Mouse (Mus musculus): ENCODE measurements around the gene Gnai2. TPM values are rescaled to one million over a fixed set of nuclear protein-coding genes. Genes with fewer than 3 reads are reported as not detected.
"Not testable (repeated sequence)": the region's sequence is repeated elsewhere in the genome, so short reads cannot be mapped to it uniquely, and the experiment has no call there.

Gnai2 gene
- polyA plus RNA-seq, 1 experiment: 499 TPM

- Histone ChIP-seq H3K36me3 (ENCODE audit: control insufficient read depth, insufficient read depth) (no peaks in the 10 kb centered on the region), H3ac (ENCODE audit: control insufficient read depth, insufficient read length) (no peak overlapping the region), H3K4me3 (no peak overlapping the region), H3K4me2 (ENCODE audit: low read depth) (peak overlapping the region; percentile 87), H3K79me2 (ENCODE audit: control insufficient read depth, insufficient read depth) (peaks cover 5% of the 10 kb centered on the region), H3K27me3 (ENCODE audit: control insufficient read depth, insufficient read depth, insufficient read length) (no peaks in the 10 kb centered on the region)
- TF ChIP-seq CEBPB (IDR thresholded peaks at IDR 0.05; ENCODE audit: insufficient read depth, poor library complexity, severe bottlenecking): no peak
- no peak for TF ChIP-seq TCF3 (IDR thresholded peaks at IDR 0.05; ENCODE audit: insufficient read length, low read depth)
- no peak for TF ChIP-seq MYOG (IDR thresholded peaks at IDR 0.05; ENCODE audit: control insufficient read depth in 1 of 3, insufficient read depth in 1 of 3, insufficient read length in 2 of 3, low read depth in 2 of 3)
- no peak for TF ChIP-seq USF1 (IDR thresholded peaks at IDR 0.05; ENCODE audit: low read depth)
- TF ChIP-seq POLR2A (IDR thresholded peaks at IDR 0.05; ENCODE audit: insufficient read length, low read depth): no peak
- TF ChIP-seq MAX (IDR thresholded peaks at IDR 0.05; ENCODE audit: low read depth): no peak
- no peak for TF ChIP-seq REST (IDR thresholded peaks at IDR 0.05; ENCODE audit: insufficient read depth, insufficient read length)
- no peak for TF ChIP-seq SRF (IDR thresholded peaks at IDR 0.05; ENCODE audit: control insufficient read depth, insufficient read length, low read depth)
- TF ChIP-seq E2F4 (IDR thresholded peaks at IDR 0.05; ENCODE audit: insufficient read depth): no peak
- TF ChIP-seq POLR2AphosphoS2 (IDR thresholded peaks at IDR 0.05; ENCODE audit: insufficient read length, low read depth): no peak
- no peak for TF ChIP-seq MYOD1 (IDR thresholded peaks at IDR 0.05; ENCODE audit: control insufficient read depth in 1 of 3, insufficient read length in 2 of 3, low read depth in 2 of 3)
- TF ChIP-seq TCF12 (IDR thresholded peaks at IDR 0.05; ENCODE audit: insufficient read depth, poor library complexity, severe bottlenecking): no peak
Observed at GRCm38 (mm10) chr9:107577871-107578270, 57.3 kb downstream of the Gnai2 start.

DNA sequence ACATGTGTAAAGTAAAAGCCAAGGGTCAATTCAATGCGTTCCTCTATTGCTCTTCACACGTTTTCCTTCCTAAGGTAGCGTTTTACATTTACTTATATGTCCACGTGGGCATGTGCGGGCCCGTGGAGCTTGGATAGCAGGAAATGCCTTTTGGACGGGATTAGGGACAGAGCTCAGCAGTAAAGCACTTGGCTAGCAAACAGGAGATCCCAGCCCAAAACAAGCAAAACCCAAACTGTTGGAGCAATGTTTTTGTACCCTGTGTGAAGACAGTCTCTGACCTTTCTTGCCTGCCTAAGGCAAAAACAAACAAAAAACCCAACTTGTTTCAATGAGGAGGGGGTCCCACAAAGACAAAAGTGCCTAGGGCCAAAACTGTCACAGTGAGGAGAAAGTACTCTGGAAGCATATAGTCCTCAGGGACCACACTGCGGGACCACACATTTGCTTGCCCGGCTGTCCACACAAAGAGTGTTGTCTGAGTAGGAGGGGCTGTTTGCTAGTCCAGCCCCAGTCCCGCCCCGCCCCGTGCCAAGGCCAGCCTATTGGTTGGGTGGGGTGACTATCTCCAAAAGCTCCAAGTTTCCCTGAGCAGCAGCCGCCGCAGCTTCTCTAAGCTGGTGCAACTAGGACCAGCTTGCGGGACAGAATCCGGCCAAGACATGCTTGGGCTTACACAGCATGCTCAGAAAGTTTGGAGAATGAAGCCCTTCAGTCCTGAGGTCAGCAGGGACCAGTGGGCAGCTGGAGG lies 58.6 kb downstream of the Gnai2 start, which contains the start of gene Hyal1:
TSS of gene Hyal1 (plus strand) at position 571 of the 751 bp plus-strand sequence.
- TF ChIP-seq REST (IDR thresholded peaks at IDR 0.05; ENCODE audit: insufficient read depth, insufficient read length) (no peak), USF1 (IDR thresholded peaks at IDR 0.05; ENCODE audit: low read depth) (no peak), POLR2A (IDR thresholded peaks at IDR 0.05; ENCODE audit: insufficient read length, low read depth) (peak; percentile 57), E2F4 (IDR thresholded peaks at IDR 0.05; ENCODE audit: insufficient read depth) (no peak), TCF12 (IDR thresholded peaks at IDR 0.05; ENCODE audit: insufficient read depth, poor library complexity, severe bottlenecking) (no peak), MYOG (IDR thresholded peaks at IDR 0.05; ENCODE audit: control insufficient read depth in 1 of 3, insufficient read depth in 1 of 3, insufficient read length in 2 of 3, low read depth in 2 of 3) (no peak), POLR2AphosphoS2 (IDR thresholded peaks at IDR 0.05; ENCODE audit: insufficient read length, low read depth) (peak; percentile 45)
- Histone ChIP-seq H3K4me2 (ENCODE audit: low read depth) (peak within 1 kb of the TSS; percentile 87), H3K4me3 (peak within 1 kb of the TSS; percentile 22), H3K36me3 (ENCODE audit: control insufficient read depth, insufficient read depth) (no peaks in the 10 kb centered on the region), H3K27me3 (ENCODE audit: control insufficient read depth, insufficient read depth, insufficient read length) (no peaks in the 10 kb centered on the region), H3K79me2 (ENCODE audit: control insufficient read depth, insufficient read depth) (peaks cover 5% of the 10 kb centered on the region), H3ac (ENCODE audit: control insufficient read depth, insufficient read length) (no peak within 1 kb of the TSS)

GRCm38 (mm10) chr9:107575579-107576356 lies 59.4 kb downstream of the Gnai2 start:
- TF ChIP-seq REST (IDR thresholded peaks at IDR 0.05; ENCODE audit: insufficient read depth, insufficient read length) (no peak), MYOG (IDR thresholded peaks at IDR 0.05; ENCODE audit: control insufficient read depth in 1 of 3, insufficient read depth in 1 of 3, insufficient read length in 2 of 3, low read depth in 2 of 3) (peak in 1 of 3 experiments; percentile 29)
- H3K4me2 ChIP-seq (ENCODE audit: low read depth): no peak overlapping the region

DNA sequence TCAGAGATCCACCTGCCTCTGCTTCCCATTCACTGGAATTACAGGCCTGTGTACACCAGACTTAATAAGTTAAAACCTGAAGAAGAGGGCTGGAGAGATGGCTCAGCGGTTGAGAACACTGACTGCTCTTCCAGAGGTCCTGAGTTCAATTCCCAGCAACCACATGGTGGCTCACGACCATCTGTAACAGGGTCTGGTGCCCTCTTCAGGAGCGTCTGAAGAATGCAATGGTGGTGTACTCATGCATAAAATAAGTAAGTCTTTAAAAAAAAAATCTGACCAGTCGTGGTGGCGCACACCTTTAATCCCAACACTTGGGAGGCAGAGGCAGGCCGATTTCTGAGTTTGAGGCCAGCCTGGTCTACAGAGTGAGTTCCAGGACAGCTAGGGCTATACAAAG lies 61.4 kb downstream of the Gnai2 start:
- not testable (repeated sequence) for H3K27me3 ChIP-seq (ENCODE audit: control insufficient read depth, insufficient read depth, insufficient read length); H3K36me3 ChIP-seq (ENCODE audit: control insufficient read depth, insufficient read depth); H3ac ChIP-seq (ENCODE audit: control insufficient read depth, insufficient read length); H3K4me2 ChIP-seq (ENCODE audit: low read depth); H3K4me3 ChIP-seq
- H3K79me2 ChIP-seq (ENCODE audit: control insufficient read depth, insufficient read depth): peaks cover 11% of the 10 kb centered on the region

More at GRCm38 (mm10) chr9:107575579-107576356, 59.4 kb downstream of the Gnai2 start:
- H3K79me2 ChIP-seq (ENCODE audit: control insufficient read depth, insufficient read depth): no peaks in the 10 kb centered on the region
- no peaks in the 10 kb centered on the region for H3K27me3 ChIP-seq (ENCODE audit: control insufficient read depth, insufficient read depth, insufficient read length)
- H3ac ChIP-seq (ENCODE audit: control insufficient read depth, insufficient read length): no peak overlapping the region
- no peak overlapping the region for H3K4me3 ChIP-seq
- H3K36me3 ChIP-seq (ENCODE audit: control insufficient read depth, insufficient read depth): no peaks in the 10 kb centered on the region

- no peak overlapping the region for H3ac ChIP-seq (ENCODE audit: control insufficient read depth, insufficient read length)
- peaks cover 11% of the 10 kb centered on the region for H3K79me2 ChIP-seq (ENCODE audit: control insufficient read depth, insufficient read depth)
- H3K36me3 ChIP-seq (ENCODE audit: control insufficient read depth, insufficient read depth): no peaks in the 10 kb centered on the region
- H3K27me3 ChIP-seq (ENCODE audit: control insufficient read depth, insufficient read depth, insufficient read length): no peaks in the 10 kb centered on the region
- no peak overlapping the region for H3K4me3 ChIP-seq
- no peak overlapping the region for H3K4me2 ChIP-seq (ENCODE audit: low read depth)
- TF ChIP-seq SRF (IDR thresholded peaks at IDR 0.05; ENCODE audit: control insufficient read depth, insufficient read length, low read depth) (no peak), USF1 (IDR thresholded peaks at IDR 0.05; ENCODE audit: low read depth) (no peak), REST (IDR thresholded peaks at IDR 0.05; ENCODE audit: insufficient read depth, insufficient read length) (no peak), E2F4 (IDR thresholded peaks at IDR 0.05; ENCODE audit: insufficient read depth) (no peak), POLR2AphosphoS2 (IDR thresholded peaks at IDR 0.05; ENCODE audit: insufficient read length, low read depth) (no peak), POLR2A (IDR thresholded peaks at IDR 0.05; ENCODE audit: insufficient read length, low read depth) (no peak), MYOG (IDR thresholded peaks at IDR 0.05; ENCODE audit: control insufficient read depth in 1 of 3, insufficient read depth in 1 of 3, insufficient read length in 2 of 3, low read depth in 2 of 3) (no peak), TCF12 (IDR thresholded peaks at IDR 0.05; ENCODE audit: insufficient read depth, poor library complexity, severe bottlenecking) (no peak), MYOD1 (IDR thresholded peaks at IDR 0.05; ENCODE audit: control insufficient read depth in 1 of 3, insufficient read length in 2 of 3, low read depth in 2 of 3) (no peak), MAX (IDR thresholded peaks at IDR 0.05; ENCODE audit: low read depth) (no peak)
Observed at GRCm38 (mm10) chr9:107572327-107572662, 62.9 kb downstream of the Gnai2 start.

Measured in myocyte (in vitro differentiated cells).